Mouse (Mus musculus): ENCODE data around the gene Cyth2.

The Cyth2 gene

DNA sequence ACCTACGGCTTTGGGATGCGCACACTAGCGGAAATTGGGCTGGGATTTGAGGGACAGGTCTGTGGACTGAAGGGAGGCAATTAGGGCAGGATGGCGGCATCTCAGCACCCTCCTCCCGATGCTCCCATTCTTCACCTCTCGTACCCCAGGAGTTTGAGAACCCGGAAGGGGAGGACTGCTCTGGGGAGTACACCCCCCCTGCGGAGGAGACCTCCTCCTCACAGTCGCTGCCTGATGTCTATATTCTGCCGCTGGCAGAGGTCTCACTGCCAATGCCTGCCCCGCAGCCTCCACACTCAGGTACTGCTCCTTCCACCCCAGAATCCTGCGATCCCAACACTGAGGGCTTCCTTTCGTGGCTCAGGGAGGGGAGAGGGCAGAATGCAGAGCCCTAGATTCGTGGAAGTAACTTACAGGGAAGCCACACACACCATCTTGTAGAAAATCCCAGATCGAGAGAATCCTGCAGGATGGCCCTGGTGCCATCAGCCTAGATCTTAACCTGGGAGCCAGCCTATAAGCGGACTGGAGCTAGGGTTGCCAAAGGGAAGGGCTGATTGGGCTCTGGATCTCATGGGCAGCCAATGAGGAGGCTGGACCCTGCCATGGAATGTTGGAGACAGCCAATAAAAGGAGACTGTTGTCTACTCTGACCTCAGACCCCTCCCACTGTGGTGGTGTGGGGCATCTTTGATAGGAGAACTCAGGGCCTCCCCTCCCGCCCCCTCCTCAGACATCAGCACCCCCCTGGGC lies 27.5 kb downstream of the Cyth2 start:
- DNase-seq (ENCODE audit: inconsistent age in 2 of 2, low spot score in 1 of 2): peak in 1 of 2 experiments; percentile 30

GRCm38 (mm10) chr7:45786136-45786578 lies 28.2 kb downstream of the Cyth2 start:
- DNase-seq (ENCODE audit: inconsistent age in 2 of 2, low spot score in 1 of 2): peak in 1 of 2 experiments; percentile 53

DNA sequence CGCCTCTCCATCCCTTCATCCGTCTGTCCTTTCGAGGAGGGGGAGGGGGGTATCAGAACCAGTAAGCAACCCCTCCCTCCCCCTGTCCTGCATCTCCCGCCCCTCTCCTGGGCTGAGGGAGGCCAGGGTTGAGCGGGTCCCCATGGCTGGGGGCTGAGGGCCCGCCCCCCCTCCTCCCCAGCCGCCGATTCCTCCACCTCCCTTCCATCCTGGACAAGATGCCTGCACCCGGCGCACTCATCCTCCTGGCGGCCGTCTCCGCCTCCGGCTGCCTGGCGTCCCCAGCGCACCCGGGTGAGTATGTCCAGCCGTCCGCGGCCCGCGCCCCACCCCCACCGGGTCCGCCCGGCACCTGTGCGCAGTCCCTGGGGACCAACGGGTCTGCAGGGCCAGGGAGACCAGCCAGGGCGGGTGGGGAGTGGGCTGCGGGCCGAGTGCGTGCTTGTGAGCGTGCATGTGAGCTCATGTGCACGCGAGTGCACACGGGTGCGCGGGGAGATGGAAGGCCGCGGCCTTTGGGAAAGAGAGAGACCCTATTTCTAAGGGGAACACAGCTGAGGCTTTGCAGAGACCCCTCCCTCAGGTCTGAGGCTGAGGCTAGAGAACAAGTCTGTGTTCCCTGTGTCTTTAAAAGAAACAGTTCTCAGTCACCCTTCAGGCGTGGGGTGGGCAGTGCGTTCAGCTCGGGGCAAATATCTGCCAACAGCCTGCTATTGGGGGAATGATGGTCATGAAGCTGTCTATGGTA lies 28.8 kb downstream of the Cyth2 start:
- DNase-seq (ENCODE audit: inconsistent age in 2 of 2, low spot score in 1 of 2): peak in 1 of 2 experiments; percentile 62

- DNase-seq (ENCODE audit: inconsistent age in 2 of 2, low spot score in 1 of 2): peak; percentile 67 to 75
Measured at GRCm38 (mm10) chr7:45784524-45785372, 29.6 kb downstream of the Cyth2 start, which contains the start of gene Sult2b1. Gene Sult2b1, minus strand, starts transcription at chr7:45784669.

GRCm38 (mm10) chr7:45783511-45784091 lies 30.8 kb downstream of the Cyth2 start, which contains the start of gene Lmtk3:
Gene Lmtk3, plus strand, starts transcription at chr7:45783738.
- peak; percentile 65 to 87 for DNase-seq (ENCODE audit: inconsistent age in 2 of 2, low spot score in 1 of 2)

DNA sequence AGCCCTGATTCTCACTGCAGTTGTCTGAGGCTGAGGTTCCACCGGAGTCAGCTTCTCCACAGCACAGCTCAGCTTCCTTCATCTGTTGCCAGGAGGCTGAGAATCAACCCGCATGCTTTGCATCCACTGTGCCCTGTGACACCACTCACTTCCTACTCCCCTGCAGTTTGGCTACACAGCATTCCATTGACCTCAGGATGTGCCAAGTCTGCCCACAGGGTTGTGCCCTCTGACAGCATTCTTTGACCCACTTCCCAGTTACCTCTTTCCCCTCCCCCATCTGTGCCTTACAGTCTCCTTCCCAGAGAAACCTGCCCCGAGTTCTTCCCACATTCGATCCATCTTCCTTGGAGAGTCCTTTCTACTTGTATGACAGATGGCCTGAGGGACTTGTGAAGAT lies 32.1 kb downstream of the Cyth2 start:
- peak in 1 of 2 experiments; percentile 38 for DNase-seq (ENCODE audit: inconsistent age in 2 of 2, low spot score in 1 of 2)

DNA sequence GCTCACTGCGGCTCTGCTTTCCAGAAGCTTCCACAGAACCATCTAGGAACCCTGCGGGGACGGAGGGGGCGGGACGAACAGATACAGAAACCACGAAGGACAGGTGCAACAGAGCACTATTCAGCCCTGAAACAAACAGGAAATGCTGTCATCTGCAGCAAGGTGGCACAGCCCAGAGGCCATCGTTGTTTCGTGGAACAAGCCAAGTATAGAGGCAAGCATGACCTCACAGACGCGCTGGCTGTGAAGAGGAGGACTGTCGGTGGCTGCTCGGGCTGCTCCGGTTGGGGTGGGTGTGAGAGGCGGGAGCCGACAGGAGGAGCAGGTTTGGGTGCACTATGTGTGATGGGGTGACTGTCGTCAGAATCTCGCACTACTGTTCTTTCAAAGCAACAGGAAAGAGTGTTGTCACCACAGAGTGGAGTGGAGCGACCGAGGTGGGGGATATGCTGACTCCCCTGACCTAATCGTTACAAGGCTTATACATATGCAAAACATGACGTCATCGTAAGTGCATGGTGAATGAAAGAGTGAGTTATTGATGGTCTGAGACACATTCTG lies 35.2 kb downstream of the Cyth2 start:
- peak in 1 of 2 experiments; percentile 24 for DNase-seq (ENCODE audit: inconsistent age in 2 of 2, low spot score in 1 of 2)

DNA sequence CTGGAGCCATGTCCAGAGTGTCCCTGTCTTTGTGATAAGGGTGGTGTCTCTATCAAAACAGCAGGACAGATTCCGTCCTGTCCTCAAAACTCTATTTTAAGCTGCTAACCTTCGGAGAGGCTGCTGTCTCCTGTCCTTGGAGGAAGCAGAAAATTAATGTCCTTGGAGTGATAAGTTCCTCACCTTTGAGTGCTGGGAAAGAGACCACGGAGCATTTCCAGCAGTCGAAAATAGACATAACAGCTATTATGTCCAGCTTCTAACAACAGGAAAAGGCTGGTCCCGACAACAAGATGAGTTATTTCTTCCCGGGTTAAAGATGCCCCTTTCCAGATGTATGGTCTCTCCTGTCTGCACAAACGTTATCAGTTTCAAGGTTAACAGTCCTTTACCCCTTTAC lies 39.1 kb downstream of the Cyth2 start:
- peak in 1 of 2 experiments; percentile 46 for DNase-seq (ENCODE audit: inconsistent age in 2 of 2, low spot score in 1 of 2)

DNA sequence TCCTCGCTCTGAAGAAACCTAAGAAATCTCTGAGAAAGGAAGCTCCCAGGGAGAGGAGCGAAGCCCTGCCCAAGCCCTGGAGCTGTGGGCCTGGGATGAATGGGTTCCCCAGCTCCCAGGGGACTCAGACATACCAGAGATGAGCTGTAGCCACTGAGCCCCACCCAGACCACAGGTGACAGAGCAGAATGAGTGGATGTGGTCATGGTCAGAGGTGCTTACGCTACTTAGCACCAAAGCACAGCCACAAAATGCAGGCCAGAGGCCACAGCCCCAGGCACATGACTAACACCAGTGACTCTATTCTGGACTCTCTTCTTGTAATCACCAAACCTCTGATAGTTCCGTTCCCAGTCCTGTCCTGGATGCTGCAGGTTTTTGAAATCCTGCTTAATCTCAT lies 43.3 kb downstream of the Cyth2 start:
- DNase-seq (ENCODE audit: inconsistent age in 2 of 2, low spot score in 1 of 2): no peak

DNA sequence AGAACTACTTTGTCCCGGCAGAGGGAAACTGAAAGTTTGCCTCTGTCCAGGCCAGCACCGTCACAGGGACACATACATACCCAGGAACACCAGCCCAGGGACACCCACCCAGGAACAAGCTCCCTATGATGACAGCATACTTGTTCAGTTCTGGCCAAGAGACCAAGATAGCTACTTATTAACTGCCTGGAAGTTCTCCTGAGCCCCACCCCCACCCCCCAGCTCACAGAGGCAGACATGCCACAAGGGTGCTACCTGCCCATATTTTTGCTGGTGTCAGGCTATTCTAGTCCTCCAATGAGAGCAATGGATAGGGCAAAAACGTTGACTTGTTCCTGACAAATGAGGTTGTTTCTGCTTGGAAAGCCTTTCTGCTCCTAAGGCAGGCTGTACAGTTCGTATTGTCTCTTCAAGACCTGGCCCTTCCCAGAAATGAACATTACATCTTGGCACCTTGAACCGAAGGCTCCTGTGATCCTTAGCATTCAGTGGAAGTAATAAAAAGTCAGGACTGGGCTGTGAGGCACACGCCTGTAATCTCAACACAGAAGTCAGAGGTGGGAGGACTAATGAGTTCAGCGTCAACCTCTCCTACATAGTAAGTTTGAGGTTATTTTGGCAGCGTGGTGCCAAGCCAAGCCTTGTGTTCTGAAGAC lies 43.8 kb downstream of the Cyth2 start:
- no peak for DNase-seq (ENCODE audit: inconsistent age in 2 of 2, low spot score in 1 of 2)

- no peak for DNase-seq (ENCODE audit: inconsistent age in 2 of 2, low spot score in 1 of 2)
Measured at GRCm38 (mm10) chr7:45767500-45767899, 46.9 kb downstream of the Cyth2 start.

DNA sequence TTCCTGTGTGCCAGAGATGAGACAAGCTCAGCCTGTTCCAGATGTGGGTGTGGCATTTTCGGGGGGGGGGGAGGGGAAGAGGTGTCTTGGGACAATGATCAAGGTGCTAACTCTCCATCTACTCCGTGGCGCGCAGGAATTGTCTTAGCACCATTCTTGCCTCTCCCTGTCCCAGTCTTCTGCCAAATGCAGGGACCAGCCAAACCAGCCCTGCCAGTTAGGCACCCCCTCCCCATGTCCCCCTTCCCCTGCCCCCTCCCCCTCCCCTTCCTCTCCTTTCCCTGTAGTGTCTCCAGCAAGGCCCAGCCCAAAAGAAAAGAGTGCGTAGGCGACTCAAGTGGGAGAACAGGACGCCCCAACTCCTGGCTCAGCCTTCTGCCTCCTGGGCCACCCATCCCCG lies 47.6 kb downstream of the Cyth2 start:
- DNase-seq (ENCODE audit: inconsistent age in 2 of 2, low spot score in 1 of 2): no peak

- DNase-seq (ENCODE audit: inconsistent age in 2 of 2, low spot score in 1 of 2): no peak
Measured at GRCm38 (mm10) chr7:45765995-45766394, 48.4 kb downstream of the Cyth2 start.

DNA sequence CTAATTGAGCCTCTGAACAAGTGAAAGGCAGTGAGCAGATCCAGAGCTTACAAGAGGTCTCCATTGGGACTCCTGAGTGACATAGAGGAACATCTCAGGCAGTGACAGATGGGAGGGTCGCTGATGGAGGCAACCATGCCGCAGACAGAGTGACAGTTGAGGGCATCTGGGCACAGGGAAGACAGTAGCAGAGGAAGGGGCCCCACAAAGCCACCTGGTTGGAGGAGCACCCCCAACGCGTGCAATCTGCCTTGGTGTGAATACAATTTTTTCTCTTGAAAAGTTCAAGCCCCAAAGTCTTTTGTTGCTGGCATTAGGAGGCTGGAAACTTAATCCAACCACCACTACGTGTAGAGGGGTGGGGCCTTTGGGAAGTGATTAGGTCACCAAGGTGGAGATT lies 54.2 kb downstream of the Cyth2 start:
- no peak for DNase-seq (ENCODE audit: inconsistent age in 2 of 2, low spot score in 1 of 2)

- no peak for DNase-seq (ENCODE audit: inconsistent age in 2 of 2, low spot score in 1 of 2)
Measured at GRCm38 (mm10) chr7:45759400-45759799, 55.0 kb downstream of the Cyth2 start.

Data from adrenal gland, adult (tissue).